Mouse (Mus musculus) limb, embryonic 13.5 days (tissue): ENCODE data around the gene Klf7. TPM values are rescaled to one million over a fixed set of nuclear protein-coding genes. Genes with fewer than 3 reads are reported as not detected.

Experiments used
- ATAC-seq: fragments of 200-750 bp; cut with Nextera tagmentation; 2 replicates; pipeline ENCODE4 v1.8.0; 2017; ENCODE audit warnings: low read depth, moderate number of reproducible peaks, moderate TSS enrichment; ENCODE audit not compliant: low FRiP score
- H3K27ac ChIP-seq: fragments of 300-500 bp; sonication (generic); 2 replicates; pipeline ENCODE4 v1.5.1; 2015; ENCODE audit warnings: inconsistent platforms, mild to moderate bottlenecking, moderate library complexity
- H3K27me3 ChIP-seq: fragments of 300-500 bp; sonication (generic); 2 replicates; pipeline ENCODE4 v1.6.1; 2015; ENCODE audit warnings: mild to moderate bottlenecking, inconsistent platforms
- H3K36me3 ChIP-seq: fragments of 300-500 bp; sonication (generic); 2 replicates; pipeline ENCODE4 v1.6.1; 2015; ENCODE audit warnings: inconsistent platforms, mild to moderate bottlenecking, moderate library complexity
- H3K4me1 ChIP-seq: fragments of 300-500 bp; sonication (generic); 2 replicates; pipeline ENCODE4 v1.6.1; 2015; ENCODE audit warnings: inconsistent platforms
- H3K4me2 ChIP-seq: fragments of 300-500 bp; sonication (generic); replicated peaks from 2 replicates; pipeline ENCODE4 v1.6.1; 2015; ENCODE audit warnings: inconsistent platforms, mild to moderate bottlenecking, moderate library complexity
- H3K4me3 ChIP-seq: fragments of 300-500 bp; sonication (generic); 2 replicates; pipeline ENCODE4 v1.5.1; 2015; ENCODE audit warnings: moderate library complexity, mild to moderate bottlenecking, inconsistent platforms
- H3K9ac ChIP-seq: fragments of 300-500 bp; sonication (generic); 2 replicates; pipeline ENCODE4 v1.6.1; 2015; ENCODE audit warnings: mild to moderate bottlenecking, inconsistent platforms
- H3K9me3 ChIP-seq: fragments of 300-500 bp; sonication (generic); 2 replicates; pipeline ENCODE4 v1.6.1; 2016; ENCODE audit warnings: inconsistent platforms
- WGBS: fragments of 180-500 bp; shearing (Covaris S2); methylation state at CpG from one replicate; pipeline ENCODE4 v1.1.7; 2015; 5-methylcytosine and 5-hydroxymethylcytosine counted together
- polyA plus RNA-seq: library from polyadenylated mRNA; unstranded; fragments of >200 nt; fragmentation: Nextera tagmentation; extraction: Ambion mirVana; gene quantifications from 2 replicates; pipeline ENCODE4 v1.2.1, GENCODE M21; 2015

The Klf7 gene
- polyA plus RNA-seq, 1 experiment from 2014 or later, result 20.0 TPM

DNA sequence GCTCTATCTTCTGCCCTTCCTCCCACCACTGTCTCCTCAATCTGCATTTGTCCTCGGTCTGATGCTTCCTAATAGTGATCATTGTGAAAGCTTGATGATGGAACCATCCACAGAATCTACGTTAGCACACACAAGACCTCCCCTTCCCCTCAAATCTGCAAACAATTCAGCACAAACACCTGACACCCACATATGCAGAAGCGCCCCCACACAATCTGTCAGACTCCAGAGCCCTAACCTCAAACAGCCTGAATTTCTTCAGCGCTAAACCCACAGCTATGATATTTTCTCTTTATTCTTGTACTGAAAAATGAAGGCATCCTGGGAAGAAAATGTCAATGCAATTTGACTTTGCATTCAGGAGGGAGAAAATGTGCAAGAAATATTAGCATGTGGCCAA lies 66.1 kb downstream of the Klf7 start:
- Histone ChIP-seq H3K27me3 (no peaks in the 10 kb centered on the region), H3K9ac (no peak overlapping the region), H3K4me1 (peaks cover 13% of the 10 kb centered on the region), H3K9me3 (no peaks in the 10 kb centered on the region), H3K27ac (no peak overlapping the region), H3K4me3 (no peak overlapping the region), H3K36me3 (peaks cover 5% of the 10 kb centered on the region; the same call in 1 of the 2 replicates), H3K4me2 (no peak overlapping the region)
- WGBS, result 83% methylated on average over 4 of the region's 4 CpGs
- ATAC-seq, result no peak

DNA sequence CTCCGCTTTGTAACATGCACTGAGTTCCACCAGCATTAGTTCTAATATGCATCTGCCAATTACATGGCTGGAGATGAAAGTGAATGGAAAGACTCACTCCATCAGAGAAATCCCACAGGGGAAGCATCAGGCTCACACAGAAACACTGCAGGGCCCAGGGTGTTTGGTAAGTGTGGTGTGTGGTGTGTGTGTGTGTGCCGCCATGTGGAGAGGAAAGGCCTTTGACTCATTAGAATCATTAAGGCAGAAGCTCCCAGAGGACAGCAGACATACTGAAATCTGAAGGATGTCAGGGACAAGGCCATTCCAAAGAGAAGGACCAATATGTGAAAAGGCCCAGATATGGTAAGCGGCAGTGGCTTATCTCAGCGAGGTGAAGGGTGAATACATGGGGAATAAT lies 66.9 kb downstream of the Klf7 start:
- Histone ChIP-seq H3K4me2 (no peak overlapping the region), H3K4me3 (no peak overlapping the region), H3K4me1 (peaks cover 5% of the 10 kb centered on the region), H3K36me3 (peaks cover 5% of the 10 kb centered on the region; the same call in 1 of the 2 replicates), H3K27me3 (no peaks in the 10 kb centered on the region), H3K27ac (no peak overlapping the region), H3K9ac (no peak overlapping the region), H3K9me3 (no peaks in the 10 kb centered on the region)
- ATAC-seq, result no peak
- WGBS, result 89% methylated on average over 4 of the region's 4 CpGs

DNA sequence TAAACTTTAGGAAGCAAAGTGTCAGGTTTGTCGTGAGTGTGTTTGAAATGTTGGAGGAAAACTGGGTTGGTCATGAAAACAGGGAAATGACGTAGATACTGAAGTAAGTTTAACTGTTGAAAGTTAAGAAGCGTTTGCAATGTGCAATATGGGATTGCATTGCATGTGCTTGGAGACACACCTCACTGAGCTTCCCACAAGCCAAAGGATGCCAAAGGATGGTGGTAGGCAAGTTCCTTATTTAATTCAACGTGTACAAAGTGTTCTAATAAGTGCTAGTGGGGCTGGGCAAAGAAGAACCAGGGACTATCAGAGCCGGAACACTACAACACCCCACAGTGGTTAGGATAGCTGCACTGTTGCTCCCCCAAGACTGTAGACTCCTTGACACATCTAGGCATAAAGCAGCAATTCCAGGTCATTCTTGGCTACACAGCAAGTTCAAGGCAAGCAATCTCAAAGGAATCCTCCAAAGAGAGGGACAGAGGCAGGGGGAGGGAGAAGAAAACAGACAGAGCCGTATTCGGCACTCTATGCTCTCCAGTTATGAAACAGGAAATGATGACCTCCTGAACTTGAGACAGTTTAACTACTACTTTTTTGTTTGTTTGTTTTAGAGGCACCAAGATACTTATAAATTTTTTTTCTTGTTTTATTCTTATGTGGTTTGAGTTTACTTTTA lies 69.9 kb downstream of the Klf7 start:
- ATAC-seq, result no peak
- Histone ChIP-seq H3K9me3 (no peaks in the 10 kb centered on the region), H3K36me3 (no peaks in the 10 kb centered on the region), H3K4me1 (no peaks in the 10 kb centered on the region; the same call in 1 of the 2 replicates), H3K4me3 (no peak overlapping the region), H3K9ac (no peak overlapping the region), H3K4me2 (no peak overlapping the region), H3K27me3 (no peaks in the 10 kb centered on the region), H3K27ac (no peak overlapping the region)
- WGBS, result 70% methylated on average over 7 of the region's 7 CpGs

DNA sequence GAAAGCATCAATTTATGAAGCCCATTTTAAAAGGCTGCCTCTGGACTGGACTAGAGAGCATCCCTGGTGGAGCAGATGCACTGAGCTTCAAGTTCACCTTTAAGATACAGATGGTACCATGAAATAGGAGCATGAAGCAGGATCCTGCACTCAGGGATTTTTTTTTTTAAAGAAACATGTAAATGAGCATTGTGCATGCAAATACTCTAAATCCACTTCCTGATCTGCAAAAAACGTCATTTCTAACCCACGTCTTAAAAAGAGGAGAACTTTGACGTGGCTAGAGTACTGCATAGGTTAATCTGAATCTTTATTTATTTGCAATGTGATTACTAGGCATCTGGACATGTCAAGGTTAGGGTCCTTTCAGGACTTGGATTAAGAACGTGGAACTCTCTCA lies 73.5 kb downstream of the Klf7 start:
- ATAC-seq, result no peak
- WGBS, result 80% methylated on average over 4 of the region's 4 CpGs
- Histone ChIP-seq H3K4me2 (no peak overlapping the region), H3K4me3 (no peak overlapping the region), H3K9ac (no peak overlapping the region), H3K27ac (no peak overlapping the region), H3K27me3 (no peaks in the 10 kb centered on the region), H3K9me3 (no peaks in the 10 kb centered on the region), H3K36me3 (no peaks in the 10 kb centered on the region), H3K4me1 (peaks cover 6% of the 10 kb centered on the region; the same call in 1 of the 2 replicates)

DNA sequence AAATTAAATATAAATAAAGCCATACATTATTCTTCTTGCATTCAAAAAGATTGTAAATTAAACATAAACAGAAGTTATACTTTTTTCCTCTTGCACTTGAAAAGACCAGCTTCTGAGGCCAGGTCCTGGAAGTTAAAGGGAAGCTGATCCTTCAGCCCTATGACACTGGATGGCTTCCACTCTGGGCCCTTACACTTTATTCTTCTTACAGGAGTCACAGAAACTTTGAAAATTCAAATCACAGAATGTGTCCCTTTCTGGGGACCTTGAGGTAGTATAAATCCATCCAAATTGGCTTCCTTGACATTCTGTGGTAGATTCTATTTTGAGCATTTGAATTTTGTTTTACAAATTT lies 75.3 kb downstream of the Klf7 start:
- Histone ChIP-seq H3K4me3 (no peak overlapping the region), H3K36me3 (peaks cover 2% of the 10 kb centered on the region; the same call in 1 of the 2 replicates), H3K9ac (no peak overlapping the region), H3K27ac (no peak overlapping the region), H3K9me3 (no peaks in the 10 kb centered on the region), H3K27me3 (no peaks in the 10 kb centered on the region), H3K4me2 (no peak overlapping the region), H3K4me1 (peaks cover 10% of the 10 kb centered on the region; the same call in 1 of the 2 replicates)
- no peak for ATAC-seq

DNA sequence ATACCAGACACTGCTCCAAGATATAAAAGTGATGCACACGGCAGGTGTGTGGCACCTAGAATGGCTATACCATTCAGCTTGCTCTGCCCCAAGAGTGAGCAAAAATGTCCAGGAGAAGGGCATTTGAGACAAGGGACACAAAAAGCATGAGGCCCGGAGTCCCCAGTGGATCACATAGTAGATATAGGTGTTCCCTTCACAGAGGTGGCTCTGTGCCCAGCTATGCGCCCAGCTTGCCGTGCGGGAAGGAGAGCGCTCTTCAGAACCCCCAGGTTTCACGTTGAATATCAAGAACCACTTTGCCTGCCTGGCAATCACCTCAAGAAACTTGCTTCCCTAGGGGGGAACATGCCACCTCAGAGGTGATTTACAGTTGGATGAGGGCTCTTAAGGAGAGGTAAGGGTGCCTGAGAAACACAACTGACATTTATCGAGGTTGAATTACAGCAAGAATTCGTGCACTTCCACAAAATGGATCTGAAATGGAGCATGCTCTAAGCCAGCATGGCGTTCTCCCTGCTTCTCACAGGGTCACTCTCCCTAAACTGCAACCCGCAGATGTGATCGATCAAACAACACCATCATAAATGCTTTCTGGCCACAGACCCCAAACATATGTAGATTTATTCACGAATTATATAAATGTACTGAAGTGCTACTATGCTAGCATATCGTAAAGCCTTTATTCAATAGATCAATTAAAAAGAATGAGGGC lies 75.8 kb downstream of the Klf7 start:
- Histone ChIP-seq H3K4me2 (no peak overlapping the region), H3K4me1 (0 out of 2 replicates have a peak, but pooled peaks cover 10% of the 10 kb centered on the region), H3K27me3 (no peaks in the 10 kb centered on the region), H3K9ac (no peak overlapping the region), H3K4me3 (no peak overlapping the region), H3K36me3 (peaks cover 2% of the 10 kb centered on the region; the same call in 1 of the 2 replicates), H3K9me3 (no peaks in the 10 kb centered on the region), H3K27ac (no peak overlapping the region)
- WGBS, result 80% methylated on average over 14 of the region's 14 CpGs
- no peak for ATAC-seq

DNA sequence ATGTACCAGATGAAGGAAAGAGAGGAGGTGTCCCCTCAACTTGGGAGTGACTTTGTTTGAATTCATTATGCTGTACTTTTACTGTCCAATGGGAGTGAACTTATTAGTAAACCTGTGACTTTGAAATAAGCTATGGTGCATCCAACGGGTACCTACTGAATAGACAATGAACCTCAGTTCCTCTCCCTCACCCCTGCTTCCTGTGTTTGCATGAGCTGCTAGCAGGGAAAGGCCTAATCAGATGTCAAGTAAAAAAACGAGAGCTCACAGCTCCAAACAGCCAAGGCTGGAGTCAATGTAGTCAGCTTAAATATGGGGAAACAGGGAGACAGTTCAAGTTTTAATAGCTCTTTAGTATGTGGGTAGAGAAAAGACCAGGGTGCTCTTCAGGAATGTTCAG lies 77.5 kb downstream of the Klf7 start:
- Histone ChIP-seq H3K27ac (no peak overlapping the region), H3K4me3 (no peak overlapping the region), H3K36me3 (peaks cover 2% of the 10 kb centered on the region), H3K4me1 (0 out of 2 replicates have a peak, but pooled peaks cover 10% of the 10 kb centered on the region), H3K9me3 (no peaks in the 10 kb centered on the region), H3K27me3 (no peaks in the 10 kb centered on the region), H3K4me2 (no peak overlapping the region), H3K9ac (no peak overlapping the region)
- no peak for ATAC-seq
- 56% methylated on average over 2 of the region's 2 CpGs for WGBS

DNA sequence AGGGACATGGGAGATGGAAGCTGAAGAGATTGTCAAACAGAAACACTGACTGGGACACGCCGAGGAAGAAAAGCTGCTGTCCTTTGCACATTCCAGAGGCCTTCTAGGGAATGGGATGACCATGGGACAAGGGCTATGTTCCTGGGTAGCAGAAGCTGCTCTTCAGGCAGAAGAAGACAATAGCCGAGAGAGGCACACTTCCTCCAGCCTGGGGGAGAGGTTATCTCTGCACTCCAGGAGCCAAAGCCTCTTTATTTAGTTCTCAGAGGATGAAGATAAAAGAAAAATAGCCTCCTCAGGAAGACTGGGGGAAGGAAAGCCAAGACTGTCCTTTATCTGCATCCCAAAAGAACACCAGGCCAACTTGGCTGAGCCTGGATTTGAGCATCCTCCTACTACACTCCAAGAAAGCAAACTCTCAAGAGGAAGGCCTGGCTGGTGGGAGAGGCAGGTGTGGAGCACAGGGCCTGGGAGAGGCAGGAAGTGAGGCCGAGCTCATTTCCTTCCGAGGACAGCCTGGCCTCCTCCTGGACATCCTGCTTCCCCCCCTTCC lies 81.2 kb downstream of the Klf7 start:
- no peak overlapping the region for H3K4me3 ChIP-seq
- ATAC-seq, result no peak
- no peak overlapping the region for H3K9ac ChIP-seq
- H3K27ac ChIP-seq, result no peak overlapping the region
- 0 out of 2 replicates have a peak, but pooled peaks cover 6% of the 10 kb centered on the region for H3K4me1 ChIP-seq
- no peaks in the 10 kb centered on the region for H3K27me3 ChIP-seq
- WGBS, result 74% methylated on average over 5 of the region's 5 CpGs
- H3K36me3 ChIP-seq, result peaks cover 2% of the 10 kb centered on the region
- H3K9me3 ChIP-seq, result no peaks in the 10 kb centered on the region
- H3K4me2 ChIP-seq, result no peak overlapping the region

DNA sequence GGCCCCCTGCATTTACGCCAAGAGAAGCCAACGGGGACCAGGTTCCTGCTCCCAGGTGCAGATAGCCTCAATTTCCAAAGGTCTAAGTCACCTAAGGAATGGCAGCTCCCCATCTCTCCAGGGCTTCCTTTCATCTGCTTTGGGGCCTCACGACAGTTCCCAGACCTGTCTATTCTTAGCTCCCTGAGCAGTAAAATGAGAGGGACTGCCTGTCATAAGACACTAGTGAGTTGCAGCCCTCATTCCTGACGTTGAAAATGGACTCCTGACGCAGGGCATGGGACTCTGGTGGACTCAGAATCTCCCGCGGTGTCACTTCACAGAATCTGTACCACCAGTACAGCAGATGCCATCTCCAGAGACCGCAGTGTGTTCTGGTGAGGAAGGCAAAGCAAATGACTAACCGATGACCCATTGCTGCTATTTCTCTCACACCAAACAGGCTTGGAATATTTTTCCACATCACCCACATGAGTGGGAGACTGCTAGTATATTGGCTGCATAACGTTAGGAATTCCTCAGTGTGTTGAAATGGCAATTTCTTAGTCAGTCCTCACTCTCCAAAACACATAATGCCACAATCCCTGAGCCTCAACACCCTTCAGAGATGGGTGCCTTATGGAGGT lies 81.9 kb downstream of the Klf7 start:
- peaks cover 7% of the 10 kb centered on the region for H3K36me3 ChIP-seq
- H3K27me3 ChIP-seq, result no peaks in the 10 kb centered on the region
- H3K9me3 ChIP-seq, result no peaks in the 10 kb centered on the region
- WGBS, result 80% methylated on average over 10 of the region's 10 CpGs
- 0 out of 2 replicates have a peak, but pooled peaks cover 6% of the 10 kb centered on the region for H3K4me1 ChIP-seq
- no peak overlapping the region for H3K27ac ChIP-seq
- ATAC-seq, result no peak
- H3K9ac ChIP-seq, result no peak overlapping the region
- no peak overlapping the region for H3K4me3 ChIP-seq
- H3K4me2 ChIP-seq, result no peak overlapping the region

DNA sequence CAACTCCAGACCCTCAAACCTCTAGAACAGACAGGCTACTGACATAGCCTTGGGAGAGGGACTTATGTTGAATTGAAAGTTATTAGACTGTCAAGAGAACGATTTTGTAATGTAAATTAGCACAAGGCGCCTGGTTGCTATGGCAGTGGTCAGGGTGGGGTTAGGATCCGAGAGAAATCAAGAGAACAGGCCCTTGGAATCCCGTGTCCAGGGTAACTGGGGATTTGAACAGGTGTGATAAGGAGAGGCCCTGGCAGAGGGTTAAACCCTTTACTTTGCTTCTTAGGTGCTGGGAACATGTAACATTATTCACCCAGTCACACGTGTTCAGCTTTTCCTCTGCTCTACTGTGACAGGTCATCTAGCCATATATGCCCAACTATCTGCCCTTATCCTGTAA lies 83.7 kb downstream of the Klf7 start:
- Histone ChIP-seq H3K36me3 (peaks cover 12% of the 10 kb centered on the region), H3K9me3 (no peaks in the 10 kb centered on the region), H3K9ac (no peak overlapping the region), H3K4me1 (0 out of 2 replicates have a peak, but pooled peaks cover 1% of the 10 kb centered on the region), H3K4me3 (no peak overlapping the region), H3K4me2 (no peak overlapping the region), H3K27ac (no peak overlapping the region), H3K27me3 (no peaks in the 10 kb centered on the region)
- 78% methylated on average over 5 of the region's 5 CpGs for WGBS
- ATAC-seq, result no peak

DNA sequence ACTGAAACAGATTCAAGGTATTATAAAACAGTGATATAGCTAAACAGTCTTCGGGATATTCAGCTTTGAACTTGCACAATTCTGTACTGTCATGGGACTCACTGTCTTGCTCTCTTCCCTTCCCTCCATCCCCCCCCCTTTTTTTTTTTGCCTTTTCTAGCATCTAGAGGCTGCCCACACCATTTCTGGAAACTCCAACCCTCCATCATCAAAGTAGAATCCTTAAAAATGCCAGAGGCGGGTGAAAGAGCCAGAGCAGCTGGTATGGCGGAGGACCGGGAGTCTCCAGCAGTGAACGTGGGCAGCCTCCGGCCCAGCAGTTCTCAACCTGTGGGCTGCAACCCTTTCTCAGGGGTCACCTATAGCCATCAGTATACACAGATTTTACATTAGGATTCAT lies 84.3 kb downstream of the Klf7 start:
- Histone ChIP-seq H3K4me1 (no peaks in the 10 kb centered on the region), H3K27ac (no peak overlapping the region), H3K9me3 (no peaks in the 10 kb centered on the region), H3K9ac (no peak overlapping the region), H3K4me3 (no peak overlapping the region), H3K4me2 (no peak overlapping the region), H3K27me3 (no peaks in the 10 kb centered on the region), H3K36me3 (peaks cover 12% of the 10 kb centered on the region)
- ATAC-seq, result no peak
- WGBS, result 87% methylated on average over 6 of the region's 6 CpGs

DNA sequence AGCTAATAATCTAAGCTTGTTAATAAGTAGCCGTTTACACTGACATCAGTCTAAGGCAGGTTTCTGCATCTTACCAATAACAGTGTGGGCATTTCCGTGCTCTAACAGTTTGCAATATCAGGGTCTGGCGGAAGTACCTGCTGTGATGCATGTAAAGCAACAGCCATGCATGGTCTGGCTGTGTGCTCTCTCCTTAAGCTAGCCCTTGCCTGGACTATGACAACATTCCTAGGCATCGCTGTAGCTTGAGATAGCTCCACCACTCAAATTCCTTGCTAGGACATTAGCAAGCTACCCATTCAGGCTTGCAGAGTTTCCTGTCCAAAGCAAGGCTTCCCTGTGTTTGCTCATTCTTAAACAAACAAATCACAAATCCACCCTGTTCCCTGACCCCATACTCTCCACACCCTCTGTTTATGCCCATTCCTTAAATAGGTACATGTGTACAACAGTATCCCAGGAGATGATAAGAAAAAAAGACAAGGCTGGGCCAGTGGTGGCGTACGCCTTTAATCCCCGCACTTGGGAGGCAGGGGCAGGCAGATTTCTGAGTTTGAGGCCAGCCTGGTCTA lies 85.1 kb downstream of the Klf7 start:
- no peak overlapping the region for H3K4me3 ChIP-seq
- H3K4me1 ChIP-seq, result no peaks in the 10 kb centered on the region
- H3K9ac ChIP-seq, result no peak overlapping the region
- ATAC-seq, result no peak
- H3K27me3 ChIP-seq, result no peaks in the 10 kb centered on the region
- 85% methylated on average over 7 of the region's 7 CpGs for WGBS
- no peak overlapping the region for H3K27ac ChIP-seq
- H3K36me3 ChIP-seq, result peaks cover 9% of the 10 kb centered on the region
- H3K9me3 ChIP-seq, result no peaks in the 10 kb centered on the region
- no peak overlapping the region for H3K4me2 ChIP-seq
